Mouse (Mus musculus) spleen, postnatal 0 days (tissue): ENCODE results near the gene Kif16b. TPM values are rescaled to one million over a fixed set of nuclear protein-coding genes. Genes with fewer than 3 reads are reported as not detected.

ENCODE experiments used
- polyA plus RNA-seq: library from polyadenylated mRNA; unstranded; fragments of >200 nt; fragmentation: Nextera tagmentation; extraction: Ambion mirVana; gene quantifications from 2 replicates; pipeline ENCODE4 v1.2.1, GENCODE M21; 2015

Kif16b gene
- polyA plus RNA-seq, result 3.8 and 4.5 TPM in 2 replicates

GRCm38 (mm10) chr2:142900862-142901805 lies at the start of gene Kif16b:
Gene Kif16b (minus strand): TSS chr2:142901531.

Other genes with a start within 250 kb of the Kif16b start
- gene Snrpb2, start 161.5 kb upstream of the Kif16b start, polyA plus RNA-seq, result 56.1 and 58.6 TPM in 2 replicates
- 0.23 TPM in 1 of 2 replicates, not detected in the other for gene Otor, start 176.9 kb upstream of the Kif16b start, polyA plus RNA-seq